Mouse (Mus musculus): ENCODE results near the gene 4930558K02Rik. TPM values are rescaled to one million over a fixed set of nuclear protein-coding genes. Genes with fewer than 3 reads are reported as not detected.

Gene 4930558K02Rik
- polyA plus RNA-seq, 1 experiment from 2014 or later: not detected

DNA sequence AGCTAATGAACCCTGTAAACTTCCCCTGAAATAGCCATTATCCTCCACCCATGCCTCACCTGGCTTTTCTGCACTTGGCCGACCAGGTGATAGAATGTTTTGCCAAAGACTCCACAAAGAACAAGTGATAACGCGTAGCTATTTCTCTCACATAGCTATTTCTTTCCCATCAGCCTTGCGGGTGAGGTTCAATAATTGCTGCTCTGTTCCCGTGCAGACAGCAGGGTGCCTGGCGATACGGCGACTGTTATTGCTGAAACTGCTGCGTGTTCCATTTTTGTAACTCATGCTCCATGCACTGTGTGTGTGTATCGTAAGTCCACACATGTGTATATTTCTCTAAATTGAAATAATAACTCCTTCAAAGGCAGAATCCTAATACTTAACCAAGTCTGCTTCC, 47.6 kb downstream of the 4930558K02Rik start:
- Histone ChIP-seq H3K4me2 (no peak overlapping the region), H3K36me3 (ENCODE audit: control insufficient read depth, insufficient read depth, low read length) (no peaks in the 10 kb centered on the region), H3K4me1 (ENCODE audit: control insufficient read depth, insufficient read depth, low read length) (no peaks in the 10 kb centered on the region), H3K27me3 (ENCODE audit: control insufficient read depth, insufficient read depth, low read length) (no peaks in the 10 kb centered on the region), H3K27ac (ENCODE audit: low read depth, low read length) (no peak overlapping the region), H3K4me3 (ENCODE audit: low read depth, low read length) (no peak overlapping the region), H3K9ac (ENCODE audit: low read length) (no peak overlapping the region), H3K9me3 (ENCODE audit: control insufficient read depth, low read length) (no peaks in the 10 kb centered on the region)
- no peak for ATAC-seq (ENCODE audit: low FRiP score)
- DNase-seq (ENCODE audit: low spot score, missing footprints): no peak
- WGBS: 90% methylated on average over 10 of the region's 10 CpGs

DNA sequence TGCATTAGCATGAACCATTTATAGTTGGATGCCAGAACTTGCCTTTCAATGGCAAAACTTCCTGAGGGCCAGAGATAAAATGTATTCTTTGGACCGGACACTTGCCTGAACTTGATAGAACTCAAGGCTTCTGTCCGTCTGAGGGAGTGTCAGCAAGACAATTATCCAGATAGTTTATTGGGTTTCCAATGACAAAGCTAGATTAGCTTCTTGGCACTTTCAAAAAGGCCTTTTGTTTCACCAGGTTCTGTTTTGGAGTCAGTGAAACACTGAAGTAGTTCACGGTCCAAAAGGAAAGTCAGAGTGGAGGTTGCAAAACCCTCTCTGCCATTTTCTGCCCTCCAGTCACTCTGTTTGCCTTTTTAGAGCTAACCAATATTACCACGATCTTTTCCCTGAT, 48.1 kb downstream of the 4930558K02Rik start:
- Histone ChIP-seq H3K27ac (ENCODE audit: low read depth, low read length) (no peak overlapping the region), H3K4me3 (ENCODE audit: low read depth, low read length) (no peak overlapping the region), H3K36me3 (ENCODE audit: control insufficient read depth, insufficient read depth, low read length) (no peaks in the 10 kb centered on the region), H3K27me3 (ENCODE audit: control insufficient read depth, insufficient read depth, low read length) (no peaks in the 10 kb centered on the region), H3K9me3 (ENCODE audit: control insufficient read depth, low read length) (no peaks in the 10 kb centered on the region), H3K4me1 (ENCODE audit: control insufficient read depth, insufficient read depth, low read length) (no peaks in the 10 kb centered on the region), H3K9ac (ENCODE audit: low read length) (no peak overlapping the region), H3K4me2 (no peak overlapping the region)
- ATAC-seq (ENCODE audit: low FRiP score) (no peak), DNase-seq (ENCODE audit: low spot score, missing footprints) (no peak)
- 87% methylated on average over 4 of the region's 4 CpGs for WGBS

DNA sequence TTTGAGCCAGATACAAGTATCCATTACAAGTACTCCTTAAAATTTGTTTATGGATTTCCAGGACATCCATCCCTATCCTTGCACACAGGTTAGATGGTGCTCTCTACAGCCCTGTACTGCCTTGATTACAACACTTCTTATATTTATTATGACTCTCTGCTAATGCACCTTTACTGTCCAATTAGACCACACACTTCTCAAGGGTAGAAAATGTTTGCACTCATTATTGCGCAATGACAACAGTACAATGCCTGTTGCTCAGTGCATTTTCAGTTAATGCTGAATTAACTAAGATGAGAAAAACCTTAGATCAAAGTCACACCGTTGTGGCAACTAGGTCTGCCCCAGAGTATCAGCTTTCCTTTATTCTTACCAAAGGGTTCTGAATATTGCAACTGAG, 51.5 kb downstream of the 4930558K02Rik start:
- ATAC-seq (ENCODE audit: low FRiP score): no peak
- Histone ChIP-seq H3K27me3 (ENCODE audit: control insufficient read depth, insufficient read depth, low read length) (no peaks in the 10 kb centered on the region), H3K4me2 (no peak overlapping the region), H3K9ac (ENCODE audit: low read length) (no peak overlapping the region), H3K27ac (ENCODE audit: low read depth, low read length) (no peak overlapping the region), H3K36me3 (ENCODE audit: control insufficient read depth, insufficient read depth, low read length) (no peaks in the 10 kb centered on the region), H3K4me3 (ENCODE audit: low read depth, low read length) (no peak overlapping the region), H3K9me3 (ENCODE audit: control insufficient read depth, low read length) (no peaks in the 10 kb centered on the region), H3K4me1 (ENCODE audit: control insufficient read depth, insufficient read depth, low read length) (no peaks in the 10 kb centered on the region)
- no peak for DNase-seq (ENCODE audit: low spot score, missing footprints)
- 93% methylated on average over 2 of the region's 2 CpGs for WGBS

DNA sequence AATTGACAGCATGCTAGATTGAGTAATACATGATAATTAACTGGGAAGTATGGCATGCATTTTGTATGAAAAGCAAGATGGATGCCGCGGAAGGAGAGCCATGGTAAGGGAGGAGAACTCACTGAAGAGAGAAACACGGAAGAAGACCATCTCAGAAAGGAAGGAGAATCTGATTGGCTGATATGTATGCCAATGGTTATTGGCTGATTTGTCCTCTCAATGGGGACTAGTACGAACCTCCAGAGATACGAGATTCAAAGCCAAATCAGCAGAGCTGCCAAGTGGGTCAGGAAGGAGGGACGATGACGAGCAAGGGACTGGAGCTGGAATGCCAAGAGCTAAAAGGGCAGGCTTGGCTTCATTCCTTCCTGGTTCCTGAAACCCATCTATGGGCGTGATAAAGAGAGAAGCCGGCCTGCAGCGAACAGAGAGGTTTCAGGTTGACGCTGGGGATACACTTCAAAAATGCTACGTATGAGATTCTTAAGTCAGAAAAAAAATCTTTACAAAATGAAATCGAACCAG, 54.1 kb downstream of the 4930558K02Rik start:
- WGBS: 88% methylated on average over 13 of the region's 13 CpGs
- Histone ChIP-seq H3K4me3 (ENCODE audit: low read depth, low read length) (no peak overlapping the region), H3K9me3 (ENCODE audit: control insufficient read depth, low read length) (no peaks in the 10 kb centered on the region), H3K9ac (ENCODE audit: low read length) (no peak overlapping the region), H3K36me3 (ENCODE audit: control insufficient read depth, insufficient read depth, low read length) (no peaks in the 10 kb centered on the region), H3K4me2 (no peak overlapping the region), H3K27ac (ENCODE audit: low read depth, low read length) (no peak overlapping the region), H3K27me3 (ENCODE audit: control insufficient read depth, insufficient read depth, low read length) (no peaks in the 10 kb centered on the region), H3K4me1 (ENCODE audit: control insufficient read depth, insufficient read depth, low read length) (no peaks in the 10 kb centered on the region)
- no peak for ATAC-seq (ENCODE audit: low FRiP score)
- no peak for DNase-seq (ENCODE audit: low spot score, missing footprints)

DNA sequence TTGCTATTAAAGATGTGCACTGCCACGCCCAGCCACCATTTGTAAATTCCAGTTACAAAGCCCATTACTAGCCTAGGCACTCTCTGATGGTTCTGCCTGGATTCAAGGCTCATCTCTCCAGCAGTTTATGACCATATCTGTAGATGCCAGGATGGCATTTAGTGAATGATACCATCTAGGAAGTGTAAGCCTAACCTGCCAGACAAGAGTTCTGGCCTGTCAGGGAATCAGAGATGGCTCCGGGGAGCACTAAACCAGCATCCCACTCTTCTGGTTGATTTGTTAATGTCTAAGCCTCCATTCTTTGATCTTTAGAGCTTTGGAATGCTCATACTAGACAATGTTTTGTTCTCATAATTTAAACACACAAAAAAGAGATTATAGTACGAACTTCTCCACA, 55.1 kb downstream of the 4930558K02Rik start:
- no peak overlapping the region for H3K9ac ChIP-seq (ENCODE audit: low read length)
- H3K4me2 ChIP-seq: no peak overlapping the region
- ATAC-seq (ENCODE audit: low FRiP score) (no peak), DNase-seq (ENCODE audit: low spot score, missing footprints) (no peak)
- no peak overlapping the region for H3K4me3 ChIP-seq (ENCODE audit: low read depth, low read length)
- H3K27ac ChIP-seq (ENCODE audit: low read depth, low read length): no peak overlapping the region
- H3K9me3 ChIP-seq (ENCODE audit: control insufficient read depth, low read length): no peaks in the 10 kb centered on the region
- 53% methylated on average over 3 of the region's 3 CpGs for WGBS
- no peaks in the 10 kb centered on the region for H3K4me1 ChIP-seq (ENCODE audit: control insufficient read depth, insufficient read depth, low read length)
- no peaks in the 10 kb centered on the region for H3K27me3 ChIP-seq (ENCODE audit: control insufficient read depth, insufficient read depth, low read length)
- H3K36me3 ChIP-seq (ENCODE audit: control insufficient read depth, insufficient read depth, low read length): no peaks in the 10 kb centered on the region

DNA sequence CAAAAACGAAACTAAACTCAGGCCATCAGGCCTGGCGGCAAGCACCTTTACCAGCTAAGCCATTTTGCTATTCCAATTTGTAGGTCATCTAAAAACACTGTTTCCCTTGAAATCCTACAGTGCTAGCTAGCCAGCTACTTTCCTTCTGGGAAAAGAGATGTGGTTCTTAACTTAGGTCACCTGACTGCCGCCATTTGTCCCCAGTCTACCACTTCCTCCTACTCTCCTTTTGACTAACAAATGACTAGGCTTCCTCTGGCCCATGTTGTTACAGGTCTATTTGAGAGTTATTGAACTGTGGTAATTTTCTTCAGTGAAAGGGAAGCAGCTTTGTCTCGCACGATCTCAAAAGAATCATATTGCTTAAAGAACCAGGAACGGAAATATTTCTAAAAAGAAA, 57.5 kb downstream of the 4930558K02Rik start:
- ATAC-seq (ENCODE audit: low FRiP score) (no peak), DNase-seq (ENCODE audit: low spot score, missing footprints) (no peak)
- Histone ChIP-seq H3K4me3 (ENCODE audit: low read depth, low read length) (no peak overlapping the region), H3K4me1 (ENCODE audit: control insufficient read depth, insufficient read depth, low read length) (peaks cover 2% of the 10 kb centered on the region; the same call in 1 of the 2 replicates), H3K27ac (ENCODE audit: low read depth, low read length) (no peak overlapping the region), H3K9ac (ENCODE audit: low read length) (no peak overlapping the region), H3K36me3 (ENCODE audit: control insufficient read depth, insufficient read depth, low read length) (no peaks in the 10 kb centered on the region), H3K27me3 (ENCODE audit: control insufficient read depth, insufficient read depth, low read length) (no peaks in the 10 kb centered on the region), H3K4me2 (no peak overlapping the region), H3K9me3 (ENCODE audit: control insufficient read depth, low read length) (no peaks in the 10 kb centered on the region)
- 83% methylated on average over 6 of the region's 6 CpGs for WGBS

DNA sequence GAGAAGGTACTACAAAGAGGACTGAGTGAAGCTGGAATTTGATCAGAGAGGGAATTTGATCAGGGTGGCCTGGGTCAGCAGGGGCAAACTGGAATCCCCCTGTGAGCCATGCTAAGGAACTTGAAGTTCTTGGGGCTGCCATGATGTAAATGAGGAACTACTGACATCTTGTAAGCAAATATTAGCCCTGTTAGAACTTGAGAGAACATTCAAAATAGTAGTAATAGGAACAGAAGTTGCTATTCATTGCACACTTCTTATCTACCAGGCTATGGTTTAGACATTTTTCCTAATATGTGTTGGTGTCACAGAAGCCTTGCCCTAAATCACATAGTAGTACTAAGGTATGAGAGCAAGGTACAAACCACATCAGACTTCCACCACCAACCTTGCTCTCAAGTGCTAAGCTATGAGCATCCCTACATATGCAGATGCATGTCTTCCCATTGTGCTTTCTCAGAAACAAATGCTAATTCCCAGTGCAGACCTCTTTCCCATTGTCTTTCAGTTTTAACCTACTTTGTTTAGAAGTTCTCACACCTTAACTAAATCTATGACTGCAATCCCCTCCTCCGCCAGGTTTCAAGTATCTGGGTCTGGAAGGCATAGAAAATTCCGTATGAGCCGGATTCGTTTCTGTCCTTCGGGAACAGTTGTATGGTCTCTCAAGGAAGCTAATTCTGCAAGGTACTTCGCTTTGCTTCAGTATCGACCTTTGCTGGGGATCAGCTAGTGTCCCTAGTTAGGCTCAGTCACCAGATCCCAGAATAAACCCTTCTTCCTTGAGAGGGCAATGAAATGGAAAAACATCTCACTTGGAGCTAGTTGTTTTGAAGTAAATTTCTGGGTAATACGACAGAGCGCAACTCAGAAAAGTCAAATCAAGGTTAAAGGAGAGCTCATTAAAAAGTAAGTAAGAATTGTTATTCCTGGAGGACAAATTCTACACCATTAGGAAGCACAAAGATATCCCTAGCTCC, 58.7 kb downstream of the 4930558K02Rik start:
- no peak for DNase-seq (ENCODE audit: low spot score, missing footprints)
- Histone ChIP-seq H3K4me1 (ENCODE audit: control insufficient read depth, insufficient read depth, low read length) (peaks cover 2% of the 10 kb centered on the region; the same call in 1 of the 2 replicates), H3K4me3 (ENCODE audit: low read depth, low read length) (no peak overlapping the region), H3K27me3 (ENCODE audit: control insufficient read depth, insufficient read depth, low read length) (no peaks in the 10 kb centered on the region), H3K4me2 (no peak overlapping the region), H3K9ac (ENCODE audit: low read length) (no peak overlapping the region), H3K27ac (ENCODE audit: low read depth, low read length) (no peak overlapping the region), H3K9me3 (ENCODE audit: control insufficient read depth, low read length) (no peaks in the 10 kb centered on the region), H3K36me3 (ENCODE audit: control insufficient read depth, insufficient read depth, low read length) (no peaks in the 10 kb centered on the region)
- ATAC-seq (ENCODE audit: low FRiP score): no peak
- WGBS: 89% methylated on average over 9 of the region's 9 CpGs

DNA sequence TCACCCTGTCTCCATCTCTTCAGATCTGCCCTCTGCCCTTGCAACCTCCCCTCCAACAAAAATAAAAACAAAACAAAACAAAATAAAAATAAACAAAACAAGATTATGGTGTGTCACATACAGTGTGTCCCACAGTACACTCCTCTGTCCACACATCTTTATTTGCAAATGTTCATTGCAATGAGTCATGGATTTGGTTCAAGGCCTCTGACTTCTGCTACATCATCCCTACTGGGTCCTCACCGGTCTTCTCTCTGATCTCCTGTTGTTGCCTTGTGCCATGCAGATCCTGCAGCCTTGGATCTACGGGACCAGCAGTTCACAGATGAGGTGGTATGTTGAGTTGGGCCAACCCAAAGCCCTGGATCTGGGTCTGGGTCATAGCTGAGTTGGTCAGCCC, 59.8 kb downstream of the 4930558K02Rik start:
- Histone ChIP-seq H3K9ac (ENCODE audit: low read length) (no peak overlapping the region), H3K27ac (ENCODE audit: low read depth, low read length) (no peak overlapping the region), H3K9me3 (ENCODE audit: control insufficient read depth, low read length) (no peaks in the 10 kb centered on the region), H3K4me1 (ENCODE audit: control insufficient read depth, insufficient read depth, low read length) (peaks cover 2% of the 10 kb centered on the region; the same call in 1 of the 2 replicates), H3K36me3 (ENCODE audit: control insufficient read depth, insufficient read depth, low read length) (no peaks in the 10 kb centered on the region), H3K4me3 (ENCODE audit: low read depth, low read length) (no peak overlapping the region), H3K4me2 (no peak overlapping the region), H3K27me3 (ENCODE audit: control insufficient read depth, insufficient read depth, low read length) (no peaks in the 10 kb centered on the region)
- ATAC-seq (ENCODE audit: low FRiP score) (no peak), DNase-seq (ENCODE audit: low spot score, missing footprints) (no peak)
- WGBS: 91% methylated on average over 2 of the region's 2 CpGs

DNA sequence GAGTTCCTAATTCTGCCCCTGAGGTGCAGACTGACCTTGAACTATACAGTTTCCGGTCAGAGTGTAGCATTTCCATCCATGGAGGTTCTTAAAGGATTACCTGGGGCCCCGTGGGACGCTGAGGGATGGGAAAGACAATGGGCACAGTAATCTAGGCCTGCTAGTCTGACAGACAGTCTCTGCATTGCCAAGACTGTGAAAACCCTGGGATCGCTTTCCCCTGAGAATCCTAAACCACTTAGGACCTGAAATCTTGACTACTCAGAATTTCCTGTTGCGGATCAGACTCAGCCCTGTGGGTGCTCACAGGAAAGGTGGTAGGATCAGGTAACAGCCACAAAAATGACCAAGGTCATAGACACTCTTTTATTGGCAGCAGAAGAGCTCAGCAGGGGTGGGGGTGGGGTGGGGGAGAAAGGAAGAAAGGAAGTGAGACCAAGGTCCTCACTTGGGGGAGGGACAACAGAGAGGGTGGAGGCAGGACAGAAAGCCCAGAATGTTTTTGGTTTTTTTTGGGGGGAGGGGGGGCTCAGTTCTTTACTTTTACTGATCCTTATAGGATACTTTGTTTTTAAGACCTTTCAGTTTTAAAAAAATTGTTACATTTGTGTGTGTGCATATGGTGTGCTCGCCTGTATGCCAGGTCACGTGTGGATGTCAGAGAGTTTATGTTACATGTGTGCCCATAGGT, 60.6 kb downstream of the 4930558K02Rik start:
- no peaks in the 10 kb centered on the region for H3K36me3 ChIP-seq (ENCODE audit: control insufficient read depth, insufficient read depth, low read length)
- no peak overlapping the region for H3K27ac ChIP-seq (ENCODE audit: low read depth, low read length)
- DNase-seq (ENCODE audit: low spot score, missing footprints): no peak
- no peak overlapping the region for H3K9ac ChIP-seq (ENCODE audit: low read length)
- H3K27me3 ChIP-seq (ENCODE audit: control insufficient read depth, insufficient read depth, low read length): no peaks in the 10 kb centered on the region
- no peak overlapping the region for H3K4me2 ChIP-seq
- peaks cover 2% of the 10 kb centered on the region; the same call in 1 of the 2 replicates for H3K4me1 ChIP-seq (ENCODE audit: control insufficient read depth, insufficient read depth, low read length)
- 45% methylated on average over 7 of the region's 7 CpGs for WGBS
- no peak for ATAC-seq (ENCODE audit: low FRiP score)
- H3K4me3 ChIP-seq (ENCODE audit: low read depth, low read length): no peak overlapping the region
- no peaks in the 10 kb centered on the region for H3K9me3 ChIP-seq (ENCODE audit: control insufficient read depth, low read length)
